Comparison of ENCODE assay signal across 29 mouse cellular contexts in genomic region chr1:179787281-179787680, GRCm38 (mm10). TPM values are rescaled to one million over a fixed set of nuclear protein-coding genes. Genes with fewer than 3 reads are reported as not detected.
A peak's percentile ranks its signal among the peaks of the same experiment; 100 is the strongest.
DNase-seq lines count a peak whose midpoint lies in the region; ATAC-seq and TF ChIP-seq lines count a peak whose summit lies in the region.
"Had no signal": no experiment of that assay in that cellular context is flagged by ENCODE, and none has a peak within 500 bp of the region (broad histone marks: within the 10 kb centered on the region; RNA-seq: fewer than 3 reads in every experiment).

No protein-coding gene starts in this region.

- no peaks in the 10 kb centered on the region for H3K9me3 ChIP-seq in hindbrain, postnatal 0 days (ENCODE audit: low read length)
- H3K9me3 ChIP-seq: embryonic facial prominence, embryonic 15.5 days; forebrain, embryonic 15.5 days; heart, embryonic 12.5 days; hindbrain, embryonic 15.5 days had no signal

- peak; percentile 22 to 39 for DNase-seq in spleen, adult 2 months (ENCODE audit: low read depth in 1 of 2, low spot score in 2 of 2)
- no peak for DNase-seq in spleen, postnatal 10 days (ENCODE audit: low spot score in 2 of 2)
- DNase-seq in B cell, adult 2 months = peak; percentile 44 to 50
- DNase-seq in splenic B cell, adult 2 months (ENCODE audit: low read depth, low spot score) = peak; percentile 68
- no peak for DNase-seq in urinary bladder, postnatal 25 days (ENCODE audit: low spot score)
- DNase-seq in hindbrain, postnatal 0 days (ENCODE audit: low spot score) = no peak
- DNase-seq: adrenal gland, postnatal 14 days; cerebellum, adult 18-20 months; cerebellum, adult 9-11 months; embryo, embryonic 11 days; gastrocnemius, postnatal 36 days; heart, adult 2 months had no signal

- ATAC-seq in hematopoietic stem cell, adult 5-6 weeks (replicated peaks in 1 of 2; ENCODE audit: insufficient read depth in 1 of 2, low FRiP score in 2 of 2, low TSS enrichment in 1 of 2, low read depth in 1 of 2, poor library complexity in 2 of 2, severe bottlenecking in 2 of 2) = peak; percentile 59 to 78; a peak in 2 of 4 replicates
- ATAC-seq in hindbrain, postnatal 0 days = no peak
- ATAC-seq: activated CD4-positive, CD25-positive, alpha-beta regulatory T cell, adult 4 months; forebrain, embryonic 15.5 days; Patski had no signal

- TF ChIP-seq CTCF in spleen, adult 2 months (IDR thresholded peaks at IDR 0.05; ENCODE audit: extremely low read depth, insufficient read depth, insufficient read length, insufficient replicate concordance) = no peak
- no peak for TF ChIP-seq CTCF in hindbrain, postnatal 0 days (IDR thresholded peaks at IDR 0.05; ENCODE audit: low read depth)

- 28% methylated on average over 4 of the region's 4 CpGs for WGBS in spleen, adult 2 months
- 79% methylated on average over 4 of the region's 4 CpGs for WGBS in hindbrain, postnatal 0 days

- no peak overlapping the region for H3K4me3 ChIP-seq in spleen, adult 2 months (ENCODE audit: extremely low read depth, insufficient read depth, insufficient read length)
- H3K4me3 ChIP-seq in hindbrain, postnatal 0 days (ENCODE audit: low read length) = no peak overlapping the region
- H3K4me3 ChIP-seq: embryonic facial prominence, embryonic 15.5 days; erythroblast, embryonic 14.5 days; forebrain, embryonic 15.5 days; heart, adult 2 months; heart, embryonic 12.5 days; hindbrain, embryonic 15.5 days had no signal

- H3K4me2 ChIP-seq in hindbrain, postnatal 0 days (ENCODE audit: low read depth, low read length) = no peak overlapping the region
- H3K4me2 ChIP-seq: embryonic facial prominence, embryonic 15.5 days; forebrain, embryonic 15.5 days; heart, embryonic 12.5 days; hindbrain, embryonic 15.5 days had no signal

- H3K9ac ChIP-seq in hindbrain, postnatal 0 days (replicated peaks; ENCODE audit: low read length) = no peak overlapping the region
- H3K9ac ChIP-seq: embryonic facial prominence, embryonic 15.5 days; forebrain, embryonic 15.5 days; heart, embryonic 12.5 days; hindbrain, embryonic 15.5 days had no signal

- no peak for TF ChIP-seq POLR2A in spleen, adult 2 months (IDR thresholded peaks at IDR 0.05; ENCODE audit: low read depth, low read length)

- peaks cover 26% of the 10 kb centered on the region for H3K36me3 ChIP-seq in spleen, adult 2 months (ENCODE audit: control insufficient read depth, insufficient read depth, low read length)
- H3K36me3 ChIP-seq in splenic B cell, adult 2 months (ENCODE audit: control insufficient read depth, insufficient read depth, low read length, poor library complexity, severe bottlenecking) = peaks cover 14% of the 10 kb centered on the region; the same call in 1 of the 2 replicates
- peaks cover 36% of the 10 kb centered on the region for H3K36me3 ChIP-seq in hindbrain, postnatal 0 days (ENCODE audit: insufficient read depth, low read length)

- no peaks in the 10 kb centered on the region for H3K27me3 ChIP-seq in spleen, adult 2 months (ENCODE audit: control insufficient read depth, insufficient read depth, low read length)
- H3K27me3 ChIP-seq in splenic B cell, adult 2 months (ENCODE audit: control insufficient read depth, insufficient read depth, low read length, poor library complexity, severe bottlenecking) = no peaks in the 10 kb centered on the region
- no peaks in the 10 kb centered on the region for H3K27me3 ChIP-seq in hindbrain, postnatal 0 days (ENCODE audit: insufficient read depth, low read length)
- H3K27me3 ChIP-seq: embryonic facial prominence, embryonic 15.5 days; forebrain, embryonic 15.5 days; heart, embryonic 12.5 days; hindbrain, embryonic 15.5 days; Patski had no signal

- H3K27ac ChIP-seq in spleen, adult 2 months (ENCODE audit: insufficient read depth, low read length) = no peak overlapping the region
- no peak overlapping the region for H3K27ac ChIP-seq in hindbrain, postnatal 0 days
- H3K27ac ChIP-seq: embryonic facial prominence, embryonic 15.5 days; forebrain, embryonic 15.5 days; heart, adult 2 months; hindbrain, embryonic 15.5 days had no signal

- no peaks in the 10 kb centered on the region; the same call in 1 of the 2 replicates for H3K4me1 ChIP-seq in spleen, adult 2 months (ENCODE audit: control insufficient read depth, insufficient read depth, insufficient read length)
- H3K4me1 ChIP-seq in hindbrain, postnatal 0 days (ENCODE audit: insufficient read depth, low read length) = no peaks in the 10 kb centered on the region
- H3K4me1 ChIP-seq: embryonic facial prominence, embryonic 15.5 days; forebrain, embryonic 15.5 days; heart, embryonic 12.5 days; hindbrain, embryonic 15.5 days had no signal

RNA-seq across cellular contexts. Expression of gene Gm10518, which starts 15.9 kb away (rescaled TPM):
- polyA plus RNA-seq in spleen, adult 2 months (2012; rRNA removed) = not detected in 2 replicates
- 0.31 and 1.2 TPM in 2 replicates for total RNA-seq in hematopoietic stem cell, adult 5-6 weeks (2017)
- 0.89 TPM in 1 of 2 replicates, not detected in the other for total RNA-seq in hindbrain, postnatal 0 days (2014; rRNA removed)
- 0.11 TPM in 1 of 2 replicates, not detected in the other for polyA plus RNA-seq in hindbrain, postnatal 0 days (2015; fragmentation: Nextera tagmentation; extraction: Ambion mirVana)
- total RNA-seq: adrenal gland, adult 18-20 months; adrenal gland, postnatal 14 days; gastrocnemius, adult 8-10 months; gastrocnemius, postnatal 36 days; heart, adult 2 months; heart, postnatal 25 days had no signal
- polyA plus RNA-seq: activated CD4-positive, CD25-positive, alpha-beta regulatory T cell, adult 4 months; erythroblast, embryonic 14.5 days; forebrain, embryonic 15.5 days; heart, adult 2 months; heart, embryonic 12.5 days; heart, embryonic 16.5 days had no signal

RNA-seq across cellular contexts. Expression of gene Ahctf1, which starts 16.2 kb away (rescaled TPM):
- 5.6 and 6.4 TPM in 2 replicates for polyA plus RNA-seq in spleen, adult 2 months (2012; rRNA removed)
- total RNA-seq in hematopoietic stem cell, adult 5-6 weeks (2017) = 121 and 125 TPM in 2 replicates
- total RNA-seq in hindbrain, postnatal 0 days (2014; rRNA removed) = 16.3 and 18.5 TPM in 2 replicates
- polyA plus RNA-seq in hindbrain, postnatal 0 days (2015; fragmentation: Nextera tagmentation; extraction: Ambion mirVana) = 9.6 and 9.9 TPM in 2 replicates

RNA-seq across cellular contexts. Expression of gene Kif28, which starts 42.2 kb away (rescaled TPM):
- polyA plus RNA-seq in spleen, adult 2 months (2012; rRNA removed) = not detected in 2 replicates
- total RNA-seq in hematopoietic stem cell, adult 5-6 weeks (2017) = not detected in 2 replicates
- total RNA-seq in hindbrain, postnatal 0 days (2014; rRNA removed) = not detected in 2 replicates
- polyA plus RNA-seq in hindbrain, postnatal 0 days (2015; fragmentation: Nextera tagmentation; extraction: Ambion mirVana) = 0.06 TPM in 1 of 2 replicates, not detected in the other
- total RNA-seq: adrenal gland, postnatal 14 days had no signal
- polyA plus RNA-seq: activated CD4-positive, CD25-positive, alpha-beta regulatory T cell, adult 4 months; C2C12; embryonic facial prominence, embryonic 11.5 days; erythroblast, embryonic 14.5 days; forebrain, embryonic 11.5 days; forebrain, embryonic 15.5 days; heart, embryonic 12.5 days; hindbrain, embryonic 11.5 days; intestine, embryonic 14.5 days; Patski had no signal

Comparison
In these comparisons a context has a peak if more than half of its experiments do, and no peak if none do; other contexts are left out.
1. DNase-seq: peak in spleen, adult 2 months (2 of 2), B cell, adult 2 months (2 of 2) and splenic B cell, adult 2 months (single experiment); none in spleen, postnatal 10 days (0 of 2), urinary bladder, postnatal 25 days (single experiment) and hindbrain, postnatal 0 days (single experiment).